In the genomic region with DNA sequence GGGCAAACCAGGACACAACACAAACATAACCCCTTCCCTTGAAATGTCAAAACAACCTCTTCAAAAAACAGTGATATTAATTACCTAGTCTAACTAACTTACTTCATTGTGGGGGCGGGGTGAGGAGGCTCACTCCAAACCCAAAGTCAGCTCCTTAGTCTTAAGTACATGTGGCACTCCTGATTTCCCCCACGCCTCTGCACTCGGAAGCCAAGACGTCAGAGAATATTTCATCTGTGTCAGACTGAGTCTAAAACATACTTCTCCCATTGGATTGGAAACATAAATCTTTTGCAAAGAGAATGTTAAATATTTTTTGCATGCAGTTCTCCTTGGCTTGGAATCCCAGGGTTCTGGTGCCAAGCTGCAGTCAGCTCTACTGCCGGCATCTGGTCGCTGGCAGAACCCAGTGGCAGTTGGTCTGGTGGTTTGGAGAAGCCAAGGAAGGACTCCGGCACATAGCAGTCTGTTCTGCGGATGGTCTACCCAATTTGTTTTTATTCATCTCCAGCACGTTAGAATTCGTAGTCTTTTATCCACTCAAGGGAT, we compare ENCODE assay signal across 9 mouse cellular contexts.
DNase-seq lines count a peak whose midpoint lies in the region; ATAC-seq lines count a peak whose summit lies in the region.
"Had no signal": no experiment of that assay in that cellular context is flagged by ENCODE, and none has a peak within 500 bp of the region (broad histone marks: within the 10 kb centered on the region; RNA-seq: fewer than 3 reads in every experiment).

No protein-coding gene starts in this region.

- H3K4me1 ChIP-seq in embryonic facial prominence, embryonic 15.5 days: peaks cover 19% of the 10 kb centered on the region; the same call in 1 of the 2 replicates
- H3K4me1 ChIP-seq in hindbrain, embryonic 14.5 days (replicated peaks; ENCODE audit: control insufficient read depth, insufficient read depth, low read length): no peaks in the 10 kb centered on the region; the same call in 1 of the 2 replicates

- no peak overlapping the region for H3K9ac ChIP-seq in embryonic facial prominence, embryonic 15.5 days
- H3K9ac ChIP-seq in hindbrain, embryonic 14.5 days: no peak overlapping the region
- H3K9ac ChIP-seq: heart, embryonic 13.5 days had no signal

- H3K9me3 ChIP-seq in embryonic facial prominence, embryonic 15.5 days (replicated peaks): no peaks in the 10 kb centered on the region
- H3K9me3 ChIP-seq in hindbrain, embryonic 14.5 days (ENCODE audit: control insufficient read depth, low read length): no peaks in the 10 kb centered on the region
- H3K9me3 ChIP-seq: heart, embryonic 13.5 days had no signal

- peak overlapping the region; percentile 59 for H3K27ac ChIP-seq in embryonic facial prominence, embryonic 15.5 days (replicated peaks)
- H3K27ac ChIP-seq in hindbrain, embryonic 14.5 days: no peak overlapping the region
- H3K27ac ChIP-seq: macrophage had no signal

- no peak overlapping the region for H3K4me3 ChIP-seq in embryonic facial prominence, embryonic 15.5 days (replicated peaks)
- H3K4me3 ChIP-seq in hindbrain, embryonic 14.5 days (replicated peaks; ENCODE audit: low read length): no peak overlapping the region
- H3K4me3 ChIP-seq: heart, embryonic 13.5 days had no signal

- no peak for ATAC-seq in embryonic facial prominence, embryonic 15.5 days (ENCODE audit: insufficient number of reproducible peaks, low FRiP score, low TSS enrichment, low read depth)
- no peak for ATAC-seq in hindbrain, embryonic 14.5 days (ENCODE audit: low FRiP score)

- 49% methylated on average over 10 of the region's 10 CpGs for WGBS in embryonic facial prominence, embryonic 15.5 days
- WGBS in hindbrain, embryonic 14.5 days: 85% methylated on average over 10 of the region's 10 CpGs

- H3K4me2 ChIP-seq in embryonic facial prominence, embryonic 15.5 days (replicated peaks): no peak overlapping the region
- H3K4me2 ChIP-seq in hindbrain, embryonic 14.5 days (replicated peaks): no peak overlapping the region
- H3K4me2 ChIP-seq: heart, embryonic 13.5 days had no signal

- no peaks in the 10 kb centered on the region for H3K36me3 ChIP-seq in embryonic facial prominence, embryonic 15.5 days
- H3K36me3 ChIP-seq in hindbrain, embryonic 14.5 days (replicated peaks; ENCODE audit: control insufficient read depth, insufficient read depth): no peaks in the 10 kb centered on the region
- H3K36me3 ChIP-seq: heart, embryonic 13.5 days had no signal

- DNase-seq in gastrocnemius, postnatal 10 days: peak; percentile 33
- no peak for DNase-seq in gastrocnemius, adult 8-10 months (ENCODE audit: low spot score in 2 of 2)
- peak; percentile 27 to 55 for DNase-seq in layer of hippocampus, postnatal 14 days (ENCODE audit: low spot score in 2 of 2)
- DNase-seq in right cerebral cortex, adult 2 months (ENCODE audit: low spot score in 2 of 2): peak; percentile 5 to 10
- DNase-seq in testis, postnatal 10 days (ENCODE audit: low spot score): no peak
- no peak for DNase-seq in hindbrain, embryonic 14.5 days (ENCODE audit: low spot score)

- H3K27me3 ChIP-seq in embryonic facial prominence, embryonic 15.5 days: no peaks in the 10 kb centered on the region
- no peaks in the 10 kb centered on the region for H3K27me3 ChIP-seq in hindbrain, embryonic 14.5 days (ENCODE audit: control insufficient read depth, insufficient read depth, low read length)
- H3K27me3 ChIP-seq: heart, embryonic 13.5 days had no signal

Comparison
In these comparisons a context has a peak if more than half of its experiments do, and no peak if none do; other contexts are left out.
1. DNase-seq: peak in gastrocnemius, postnatal 10 days (single experiment), layer of hippocampus, postnatal 14 days (2 of 2) and right cerebral cortex, adult 2 months (2 of 2); none in gastrocnemius, adult 8-10 months (0 of 2), testis, postnatal 10 days (single experiment) and hindbrain, embryonic 14.5 days (single experiment).